Mouse (Mus musculus) intestine, embryonic 16.5 days (tissue): ENCODE results near the gene Colq. TPM values are rescaled to one million over a fixed set of nuclear protein-coding genes. Genes with fewer than 3 reads are reported as not detected.
"Not testable (repeated sequence)": the region's sequence is repeated elsewhere in the genome, so short reads cannot be mapped to it uniquely, and the experiment has no call there.

Experiments used
- ATAC-seq: fragments of 200-750 bp; cut with Nextera tagmentation; 2 replicates; pipeline ENCODE4 v1.8.0; 2017; ENCODE audit warnings: moderate TSS enrichment, moderate library complexity
- H3K27ac ChIP-seq: fragments of 300-500 bp; sonication (generic); 2 replicates; pipeline ENCODE4 v1.5.1; 2014; ENCODE audit warnings: mild to moderate bottlenecking, low read length
- H3K27me3 ChIP-seq: fragments of 300-500 bp; sonication (generic); replicated peaks from 2 replicates; pipeline ENCODE4 v1.6.1; 2014; ENCODE audit warnings: low read length, control low read depth, mixed read lengths; ENCODE audit not compliant: control insufficient read depth, insufficient read depth
- H3K36me3 ChIP-seq: fragments of 300-500 bp; sonication (generic); 2 replicates; pipeline ENCODE4 v1.6.1; 2014; ENCODE audit warnings: low read length, control low read depth; ENCODE audit not compliant: control insufficient read depth, insufficient read depth
- H3K4me1 ChIP-seq: fragments of 300-500 bp; sonication (generic); 2 replicates; pipeline ENCODE4 v1.6.1; 2014; ENCODE audit warnings: low read length, control low read depth, mixed read lengths; ENCODE audit not compliant: control insufficient read depth, insufficient read depth
- H3K4me2 ChIP-seq: fragments of 300-500 bp; sonication (generic); 2 replicates; pipeline ENCODE4 v1.6.1; 2014; ENCODE audit warnings: low read depth, low read length, control low read depth
- H3K4me3 ChIP-seq: fragments of 300-500 bp; sonication (generic); 2 replicates; pipeline ENCODE4 v1.5.1; 2014; ENCODE audit warnings: mild to moderate bottlenecking, low read length
- H3K9ac ChIP-seq: fragments of 300-500 bp; sonication (generic); 2 replicates; pipeline ENCODE4 v1.6.1; 2014; ENCODE audit warnings: low read depth, low read length
- H3K9me3 ChIP-seq: fragments of 300-500 bp; sonication (generic); 2 replicates; pipeline ENCODE4 v1.6.1; 2016; ENCODE audit warnings: low read length, control low read depth; ENCODE audit not compliant: control insufficient read depth
- WGBS: fragments of 180-500 bp; shearing (Covaris S2); extraction: QIAGEN DNeasy Blood & Tissue Kit; methylation state at CpG from one replicate; pipeline ENCODE4 v1.1.7; 2014; 5-methylcytosine and 5-hydroxymethylcytosine counted together
- polyA plus RNA-seq: library from polyadenylated mRNA; unstranded; fragments of >200 nt; fragmentation: Nextera tagmentation; extraction: Ambion mirVana; gene quantifications from 2 replicates; pipeline ENCODE4 v1.2.1, GENCODE M21; 2015

Colq gene
- polyA plus RNA-seq, 1 experiment from 2014 or later: 0.92 TPM

DNA sequence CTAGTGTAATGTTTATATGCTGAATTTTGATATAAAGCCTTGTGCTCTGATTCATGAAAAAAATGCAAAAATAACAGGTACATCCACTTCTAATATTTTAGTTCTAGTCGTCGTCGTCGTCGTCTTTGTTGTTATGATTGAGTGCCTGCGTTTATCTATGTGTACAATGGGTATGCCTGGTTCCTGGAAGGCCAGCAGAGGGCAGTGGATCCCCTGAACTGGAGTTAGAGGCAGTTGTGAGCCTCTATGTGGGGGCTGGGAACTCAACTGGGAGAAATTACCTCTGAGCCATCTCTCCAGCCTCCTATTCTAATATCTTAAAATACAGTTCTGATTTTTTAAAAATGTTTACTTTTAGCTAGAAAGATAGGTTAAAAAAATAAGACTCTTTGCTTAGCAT, 14.4 kb upstream of the Colq start:
- no peak overlapping the region for H3K9ac ChIP-seq
- no peaks in the 10 kb centered on the region for H3K4me1 ChIP-seq
- no peaks in the 10 kb centered on the region for H3K27me3 ChIP-seq
- H3K4me2 ChIP-seq: no peak overlapping the region
- no peaks in the 10 kb centered on the region for H3K9me3 ChIP-seq
- no peak for ATAC-seq
- no peak overlapping the region for H3K27ac ChIP-seq
- H3K36me3 ChIP-seq: no peaks in the 10 kb centered on the region
- H3K4me3 ChIP-seq: no peak overlapping the region
- 51% methylated on average over 6 of the region's 6 CpGs for WGBS

DNA sequence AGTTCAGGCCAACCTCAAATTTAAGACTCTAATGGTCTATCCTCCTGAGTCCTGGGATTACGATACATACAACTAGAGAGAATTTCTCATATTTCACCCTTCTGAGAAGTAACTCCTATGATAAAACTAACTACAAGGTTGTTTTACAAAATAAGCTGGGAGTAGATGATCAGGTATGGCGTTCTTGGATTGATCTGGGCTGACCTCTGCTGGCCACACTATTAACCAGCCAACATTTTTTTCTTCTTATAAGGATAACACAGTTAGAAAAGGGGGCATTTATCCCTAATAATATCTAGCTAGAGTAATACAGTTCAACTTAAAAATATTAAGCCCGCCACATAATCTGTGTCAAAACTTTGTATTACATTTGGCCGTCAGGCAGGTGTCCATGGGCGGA, 13.8 kb upstream of the Colq start:
- Histone ChIP-seq H3K36me3 (no peaks in the 10 kb centered on the region), H3K4me3 (no peak overlapping the region), H3K4me1 (no peaks in the 10 kb centered on the region), H3K27ac (no peak overlapping the region), H3K9me3 (no peaks in the 10 kb centered on the region), H3K27me3 (no peaks in the 10 kb centered on the region), H3K4me2 (no peak overlapping the region), H3K9ac (no peak overlapping the region)
- WGBS: 69% methylated on average over 5 of the region's 5 CpGs
- no peak for ATAC-seq

DNA sequence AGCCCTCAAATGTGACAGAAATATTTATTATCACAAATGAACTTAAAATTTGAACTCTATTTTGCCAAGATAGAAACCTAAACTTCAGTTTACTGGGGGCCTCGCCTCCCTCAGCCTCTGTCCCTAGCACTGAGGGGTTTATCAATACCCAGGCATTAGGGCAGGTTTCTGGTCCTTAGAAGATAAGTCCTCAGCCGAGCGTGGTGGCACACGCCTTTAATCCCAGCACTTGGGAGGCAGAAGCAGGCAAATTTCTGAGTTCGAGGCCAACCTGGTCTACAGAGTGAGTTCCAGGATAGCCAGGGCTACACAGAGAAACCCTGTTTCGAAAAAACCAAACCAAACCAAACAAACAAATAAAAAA, 11.5 kb upstream of the Colq start:
- not testable (repeated sequence) for H3K27ac ChIP-seq, H3K27me3 ChIP-seq, H3K4me1 ChIP-seq, H3K9me3 ChIP-seq, H3K4me3 ChIP-seq, H3K4me2 ChIP-seq, H3K36me3 ChIP-seq, ATAC-seq, H3K9ac ChIP-seq
- WGBS: 84% methylated on average over 6 of the region's 6 CpGs

GRCm38 (mm10) chr14:31601908-31602615, 10.9 kb upstream of the Colq start:
- no peak for ATAC-seq
- no peak overlapping the region for H3K27ac ChIP-seq
- H3K4me3 ChIP-seq: no peak overlapping the region
- H3K4me2 ChIP-seq: no peak overlapping the region
- no peaks in the 10 kb centered on the region for H3K27me3 ChIP-seq
- no peaks in the 10 kb centered on the region for H3K4me1 ChIP-seq
- H3K9ac ChIP-seq: no peak overlapping the region
- no peaks in the 10 kb centered on the region for H3K36me3 ChIP-seq
- 91% methylated on average over 14 of the region's 14 CpGs for WGBS
- H3K9me3 ChIP-seq: no peaks in the 10 kb centered on the region

DNA sequence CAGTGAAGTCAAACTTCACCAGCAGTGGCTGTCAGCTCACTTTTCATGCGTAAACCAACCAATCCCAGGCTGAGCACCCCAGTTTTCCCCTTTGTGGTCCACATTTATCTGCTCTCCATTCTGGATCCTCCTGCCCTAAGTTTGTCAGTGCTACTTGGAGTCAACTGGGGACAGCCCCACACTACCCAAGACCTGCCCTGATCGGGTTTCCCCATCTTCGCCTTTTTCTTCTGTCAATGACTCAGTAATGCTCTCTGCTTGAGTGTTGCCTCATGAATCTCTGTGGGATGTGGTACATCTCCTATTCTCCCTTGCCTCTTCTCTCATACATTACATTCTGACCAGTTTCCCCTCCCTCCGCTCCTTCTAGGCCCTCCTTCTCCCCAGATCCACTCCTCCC, 6.3 kb upstream of the Colq start:
- no peak for ATAC-seq
- H3K4me3 ChIP-seq: no peak overlapping the region
- WGBS: 85% methylated on average over 4 of the region's 4 CpGs

DNA sequence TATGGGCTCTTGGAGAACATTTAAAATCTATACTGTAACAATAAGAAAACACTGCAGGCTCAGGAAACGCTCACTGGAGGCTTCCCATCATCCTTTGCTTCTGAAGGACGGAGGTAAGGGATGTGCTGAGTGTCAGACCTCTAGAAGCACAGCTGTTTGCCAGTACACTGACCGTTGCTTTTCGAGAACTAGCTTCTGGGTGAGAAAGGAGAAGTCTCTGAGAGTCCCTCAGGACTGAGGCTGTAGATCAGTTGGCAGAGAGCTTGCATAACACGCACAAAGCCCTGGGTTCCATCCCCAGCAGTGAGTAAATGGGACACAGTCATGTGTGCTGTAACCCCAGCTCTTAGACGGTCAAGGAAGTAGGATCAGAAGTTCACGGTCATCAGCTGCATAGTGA, 5.3 kb upstream of the Colq start:
- Histone ChIP-seq H3K9ac (no peak overlapping the region), H3K27me3 (no peaks in the 10 kb centered on the region), H3K9me3 (no peaks in the 10 kb centered on the region), H3K36me3 (no peaks in the 10 kb centered on the region), H3K27ac (no peak overlapping the region), H3K4me2 (no peak overlapping the region), H3K4me3 (no peak overlapping the region), H3K4me1 (no peaks in the 10 kb centered on the region)
- no peak for ATAC-seq
- 71% methylated on average over 7 of the region's 7 CpGs for WGBS

More for the DNA sequence above, 6.3 kb upstream of the Colq start:
- no peaks in the 10 kb centered on the region for H3K9me3 ChIP-seq
- no peak overlapping the region for H3K4me2 ChIP-seq
- no peak overlapping the region for H3K27ac ChIP-seq
- no peaks in the 10 kb centered on the region for H3K36me3 ChIP-seq
- no peaks in the 10 kb centered on the region for H3K4me1 ChIP-seq
- no peak overlapping the region for H3K9ac ChIP-seq
- no peaks in the 10 kb centered on the region for H3K27me3 ChIP-seq

- H3K4me3 ChIP-seq: no peak overlapping the region
- WGBS: 65% methylated on average over 3 of the region's 3 CpGs
Measured at GRCm38 (mm10) chr14:31594693-31595092, 3.5 kb upstream of the Colq start.

GRCm38 (mm10) chr14:31593036-31593435, 1.9 kb upstream of the Colq start:
- Histone ChIP-seq H3K27ac (no peak overlapping the region), H3K4me2 (no peak overlapping the region), H3K36me3 (no peaks in the 10 kb centered on the region), H3K9me3 (no peaks in the 10 kb centered on the region), H3K4me3 (no peak overlapping the region), H3K9ac (no peak overlapping the region), H3K4me1 (no peaks in the 10 kb centered on the region), H3K27me3 (no peaks in the 10 kb centered on the region)
- ATAC-seq: no peak
- 82% methylated on average over 2 of the region's 2 CpGs for WGBS

More at GRCm38 (mm10) chr14:31594693-31595092, 3.5 kb upstream of the Colq start:
- Histone ChIP-seq H3K9ac (no peak overlapping the region), H3K27ac (no peak overlapping the region), H3K4me1 (no peaks in the 10 kb centered on the region), H3K4me2 (no peak overlapping the region), H3K27me3 (no peaks in the 10 kb centered on the region), H3K9me3 (no peaks in the 10 kb centered on the region), H3K36me3 (no peaks in the 10 kb centered on the region)
- ATAC-seq: no peak

DNA sequence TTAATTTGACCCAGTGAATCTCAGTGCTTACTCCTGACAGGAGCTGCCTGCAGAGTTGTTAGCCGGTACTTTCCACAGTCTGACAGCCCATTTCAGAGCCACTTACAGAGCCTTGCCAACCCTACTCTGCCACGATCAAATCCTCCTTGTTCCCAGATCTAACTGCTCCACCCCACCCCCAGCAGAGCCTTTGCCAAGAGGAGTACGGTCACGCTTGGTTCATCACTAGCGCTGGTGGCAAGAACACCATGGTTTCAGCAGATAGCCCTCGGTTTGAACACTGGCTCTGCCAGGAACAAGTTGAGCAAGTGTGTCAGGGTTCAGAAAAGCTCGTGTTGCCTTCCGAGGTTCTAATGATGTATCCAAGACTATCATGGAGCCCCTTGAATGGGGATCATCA, 4.7 kb downstream of the Colq start:
- WGBS: 86% methylated on average over 8 of the region's 8 CpGs
- no peaks in the 10 kb centered on the region for H3K27me3 ChIP-seq
- no peaks in the 10 kb centered on the region for H3K4me1 ChIP-seq
- H3K9me3 ChIP-seq: no peaks in the 10 kb centered on the region
- H3K9ac ChIP-seq: no peak overlapping the region
- H3K36me3 ChIP-seq: no peaks in the 10 kb centered on the region
- no peak overlapping the region for H3K4me3 ChIP-seq
- no peak for ATAC-seq
- no peak overlapping the region for H3K4me2 ChIP-seq
- no peak overlapping the region for H3K27ac ChIP-seq

- Histone ChIP-seq H3K27ac (no peak overlapping the region), H3K4me1 (no peaks in the 10 kb centered on the region), H3K9ac (no peak overlapping the region), H3K4me2 (no peak overlapping the region), H3K9me3 (no peaks in the 10 kb centered on the region), H3K27me3 (no peaks in the 10 kb centered on the region), H3K36me3 (no peaks in the 10 kb centered on the region), H3K4me3 (no peak overlapping the region)
- WGBS: 81% methylated on average over 8 of the region's 9 CpGs
- no peak for ATAC-seq
Measured at GRCm38 (mm10) chr14:31583082-31583481, 8.1 kb downstream of the Colq start.
